Mouse (Mus musculus) intestine, embryonic 15.5 days (tissue): Measurements from ENCODE around the gene Mecom. TPM values are rescaled to one million over a fixed set of nuclear protein-coding genes. Genes with fewer than 3 reads are reported as not detected.
"Not testable (repeated sequence)": the region's sequence is repeated elsewhere in the genome, so short reads cannot be mapped to it uniquely, and the experiment has no call there.

Source experiments
- ATAC-seq: fragments of 200-750 bp; cut with Nextera tagmentation; 2 replicates; pipeline ENCODE4 v1.8.0; 2017; ENCODE audit warnings: moderate TSS enrichment, moderate library complexity
- H3K27ac ChIP-seq: fragments of 300-500 bp; sonication (generic); 2 replicates; pipeline ENCODE4 v1.5.1; 2015; ENCODE audit warnings: mild to moderate bottlenecking, inconsistent platforms
- H3K27me3 ChIP-seq: fragments of 300-500 bp; sonication (generic); replicated peaks from 2 replicates; pipeline ENCODE4 v1.6.1; 2015; ENCODE audit warnings: inconsistent platforms
- H3K36me3 ChIP-seq: fragments of 300-500 bp; sonication (generic); 2 replicates; pipeline ENCODE4 v1.6.1; 2015; ENCODE audit warnings: inconsistent platforms
- H3K4me1 ChIP-seq: fragments of 300-500 bp; sonication (generic); replicated peaks from 2 replicates; pipeline ENCODE4 v1.6.1; 2015; ENCODE audit warnings: inconsistent platforms
- H3K4me2 ChIP-seq: fragments of 300-500 bp; sonication (generic); replicated peaks from 2 replicates; pipeline ENCODE4 v1.6.1; 2015; ENCODE audit warnings: mild to moderate bottlenecking, inconsistent platforms
- H3K4me3 ChIP-seq: fragments of 300-500 bp; sonication (generic); replicated peaks from 2 replicates; pipeline ENCODE4 v1.5.1; 2015; ENCODE audit warnings: inconsistent platforms
- H3K9ac ChIP-seq: fragments of 300-500 bp; sonication (generic); 2 replicates; pipeline ENCODE4 v1.6.1; 2015; ENCODE audit warnings: inconsistent platforms
- H3K9me3 ChIP-seq: fragments of 300-500 bp; sonication (generic); 2 replicates; pipeline ENCODE4 v1.6.1; 2016; ENCODE audit warnings: inconsistent platforms
- WGBS: fragments of 180-500 bp; shearing (Covaris S2); methylation state at CpG from one replicate; pipeline ENCODE4 v1.1.7; 2015; 5-methylcytosine and 5-hydroxymethylcytosine counted together
- polyA plus RNA-seq: library from polyadenylated mRNA; unstranded; fragments of >200 nt; fragmentation: Nextera tagmentation; extraction: Ambion mirVana; gene quantifications from 2 replicates; pipeline ENCODE4 v1.2.1, GENCODE M21; 2015

The Mecom gene
- polyA plus RNA-seq, 1 experiment from 2014 or later: 11.6 TPM

DNA sequence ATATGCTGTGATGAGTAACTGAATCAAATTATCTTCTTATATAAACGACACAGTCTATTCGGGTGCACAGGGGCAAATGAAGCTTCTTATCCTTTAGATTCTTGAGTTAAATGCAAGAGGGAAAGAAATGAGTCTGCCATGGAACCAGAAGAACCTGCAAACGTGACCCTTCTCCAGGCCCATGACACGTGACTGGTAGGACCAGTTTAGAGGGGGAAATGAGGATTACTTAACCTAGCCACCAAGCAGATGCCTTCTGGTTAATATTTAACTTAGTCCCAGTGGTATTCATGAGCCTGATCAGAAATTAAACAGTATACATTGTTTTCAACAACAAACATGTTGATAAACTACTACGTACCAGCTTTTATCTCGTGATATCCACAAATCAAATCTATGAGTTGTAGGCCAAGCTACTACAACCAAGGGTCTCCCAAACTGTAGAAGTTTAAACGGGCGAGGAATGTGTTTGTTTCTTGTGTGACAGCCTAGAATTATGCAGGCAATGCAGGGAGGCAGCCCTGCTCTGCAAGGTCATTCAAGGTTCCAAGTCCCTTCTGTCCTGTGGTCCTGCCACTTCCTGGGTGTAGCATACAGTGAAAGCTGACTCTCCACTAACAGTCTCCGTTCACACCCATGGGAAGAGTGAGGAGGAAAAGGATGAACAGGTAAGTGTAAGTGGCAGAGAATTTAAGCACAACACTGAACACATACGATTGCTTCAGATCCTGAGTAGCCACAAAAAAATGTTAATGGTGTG is 97.4 kb downstream of the Mecom start:
- Histone ChIP-seq H3K4me1 (no peaks in the 10 kb centered on the region), H3K9me3 (no peaks in the 10 kb centered on the region), H3K4me2 (0 out of 2 replicates have a peak overlapping the region, but pooled peaks have one; percentile 1), H3K27ac (0 out of 2 replicates have a peak overlapping the region, but pooled peaks have one; percentile 15), H3K27me3 (no peaks in the 10 kb centered on the region), H3K9ac (no peak overlapping the region), H3K36me3 (no peaks in the 10 kb centered on the region), H3K4me3 (no peak overlapping the region)
- WGBS: 55% methylated on average over 10 of the region's 10 CpGs
- peak; percentile 86 for ATAC-seq

DNA sequence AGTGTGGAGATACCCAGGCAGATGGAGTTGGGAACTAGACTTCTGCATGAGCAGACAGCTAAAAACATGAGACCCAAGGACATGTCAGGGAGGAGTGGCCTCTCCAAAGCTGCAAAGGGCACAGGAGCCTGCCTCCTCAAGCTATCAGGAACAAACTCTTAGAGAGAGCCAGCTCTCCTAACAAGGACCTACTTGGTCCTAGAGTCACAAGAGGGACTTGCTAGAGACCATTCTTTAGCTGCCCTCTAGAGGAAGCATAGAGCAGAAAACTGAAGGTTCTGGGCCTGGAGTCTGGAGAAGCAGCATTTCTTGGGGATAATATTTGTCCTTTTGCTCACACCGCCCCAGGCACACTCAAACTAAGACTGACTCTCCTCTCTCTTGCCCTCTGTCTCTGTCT is 99.2 kb downstream of the Mecom start:
- H3K9ac ChIP-seq: no peak overlapping the region
- no peak overlapping the region for H3K4me2 ChIP-seq
- WGBS: 95% methylated on average over 1 of the region's 1 CpGs
- H3K27ac ChIP-seq: no peak overlapping the region
- no peak overlapping the region for H3K4me3 ChIP-seq
- ATAC-seq: no peak
- H3K36me3 ChIP-seq: no peaks in the 10 kb centered on the region
- no peaks in the 10 kb centered on the region for H3K9me3 ChIP-seq
- H3K4me1 ChIP-seq: no peaks in the 10 kb centered on the region
- no peaks in the 10 kb centered on the region for H3K27me3 ChIP-seq

DNA sequence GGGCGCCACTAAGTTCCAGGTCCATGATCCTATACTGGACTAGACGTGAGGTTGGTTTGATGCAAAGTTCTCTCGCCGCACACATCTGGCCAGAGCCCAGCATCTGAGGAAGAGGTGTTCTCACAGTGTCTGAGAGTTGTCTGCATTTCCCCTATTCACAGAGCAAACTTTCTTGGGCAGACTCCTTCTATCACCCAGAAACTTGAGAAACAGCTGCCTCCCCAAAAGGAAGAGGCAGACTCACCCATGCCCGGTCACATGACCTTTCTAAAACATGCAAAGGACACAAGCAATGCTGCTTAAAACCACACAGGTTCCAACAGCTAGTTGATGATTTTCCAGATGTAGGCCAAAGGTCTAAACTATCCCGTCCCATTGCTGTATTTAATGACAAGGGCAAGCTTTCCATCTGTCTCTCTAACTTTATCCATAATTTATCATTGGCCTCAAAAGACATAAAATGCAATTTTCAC is 101.8 kb downstream of the Mecom start:
- WGBS: 82% methylated on average over 6 of the region's 6 CpGs
- no peak for ATAC-seq
- no peaks in the 10 kb centered on the region for H3K27me3 ChIP-seq
- no peak overlapping the region for H3K4me2 ChIP-seq
- no peaks in the 10 kb centered on the region for H3K36me3 ChIP-seq
- no peaks in the 10 kb centered on the region for H3K9me3 ChIP-seq
- no peaks in the 10 kb centered on the region for H3K4me1 ChIP-seq
- no peak overlapping the region for H3K9ac ChIP-seq
- H3K4me3 ChIP-seq: no peak overlapping the region
- no peak overlapping the region for H3K27ac ChIP-seq

- H3K4me3 ChIP-seq: no peak overlapping the region
- H3K4me2 ChIP-seq: no peak overlapping the region
- no peak for ATAC-seq
Measured at GRCm38 (mm10) chr3:30445247-30445969, 102.4 kb downstream of the Mecom start.

DNA sequence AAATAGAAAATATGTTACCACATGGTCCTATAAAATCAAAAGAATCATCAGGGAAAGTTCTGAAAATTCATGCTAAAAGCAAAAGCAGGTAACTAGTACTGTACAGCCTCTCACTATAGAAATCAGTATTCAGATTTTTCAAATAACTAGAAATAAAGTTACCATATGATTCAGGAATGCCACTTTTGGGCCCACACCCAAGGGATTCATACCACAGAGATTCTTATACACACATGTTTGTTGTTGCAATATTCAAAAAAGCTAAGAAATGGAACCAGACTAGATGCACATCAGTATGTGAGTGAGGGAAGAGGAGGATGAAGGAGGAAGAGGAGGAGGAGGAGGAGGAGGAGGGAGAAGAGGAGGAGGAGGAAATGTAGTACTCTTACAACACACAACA is 106.2 kb downstream of the Mecom start:
- H3K36me3 ChIP-seq: no peaks in the 10 kb centered on the region
- no peak overlapping the region for H3K27ac ChIP-seq
- H3K9me3 ChIP-seq: no peaks in the 10 kb centered on the region
- H3K4me2 ChIP-seq: no peak overlapping the region
- no peak overlapping the region for H3K4me3 ChIP-seq
- H3K4me1 ChIP-seq: no peaks in the 10 kb centered on the region
- no peak overlapping the region for H3K9ac ChIP-seq
- no peak for ATAC-seq
- no peaks in the 10 kb centered on the region for H3K27me3 ChIP-seq

More at GRCm38 (mm10) chr3:30445247-30445969, 102.4 kb downstream of the Mecom start:
- no peak overlapping the region for H3K27ac ChIP-seq
- 92% methylated on average over 4 of the region's 4 CpGs for WGBS
- H3K27me3 ChIP-seq: no peaks in the 10 kb centered on the region
- H3K9ac ChIP-seq: no peak overlapping the region
- H3K4me1 ChIP-seq: no peaks in the 10 kb centered on the region
- no peaks in the 10 kb centered on the region for H3K36me3 ChIP-seq
- no peaks in the 10 kb centered on the region for H3K9me3 ChIP-seq

GRCm38 (mm10) chr3:30438007-30438406 is 109.8 kb downstream of the Mecom start:
- Histone ChIP-seq H3K27me3 (no peaks in the 10 kb centered on the region), H3K4me2 (no peak overlapping the region), H3K9ac (no peak overlapping the region), H3K27ac (no peak overlapping the region), H3K9me3 (no peaks in the 10 kb centered on the region), H3K4me3 (no peak overlapping the region), H3K36me3 (no peaks in the 10 kb centered on the region), H3K4me1 (no peaks in the 10 kb centered on the region)
- 41% methylated on average over 7 of the region's 7 CpGs for WGBS
- ATAC-seq: no peak

GRCm38 (mm10) chr3:30436561-30436960 is 111.2 kb downstream of the Mecom start:
- Histone ChIP-seq H3K4me2 (no peak overlapping the region), H3K9me3 (no peaks in the 10 kb centered on the region), H3K9ac (no peak overlapping the region), H3K27ac (no peak overlapping the region), H3K36me3 (no peaks in the 10 kb centered on the region), H3K27me3 (no peaks in the 10 kb centered on the region), H3K4me3 (no peak overlapping the region), H3K4me1 (no peaks in the 10 kb centered on the region)
- ATAC-seq: no peak
- WGBS: 82% methylated on average over 6 of the region's 6 CpGs

DNA sequence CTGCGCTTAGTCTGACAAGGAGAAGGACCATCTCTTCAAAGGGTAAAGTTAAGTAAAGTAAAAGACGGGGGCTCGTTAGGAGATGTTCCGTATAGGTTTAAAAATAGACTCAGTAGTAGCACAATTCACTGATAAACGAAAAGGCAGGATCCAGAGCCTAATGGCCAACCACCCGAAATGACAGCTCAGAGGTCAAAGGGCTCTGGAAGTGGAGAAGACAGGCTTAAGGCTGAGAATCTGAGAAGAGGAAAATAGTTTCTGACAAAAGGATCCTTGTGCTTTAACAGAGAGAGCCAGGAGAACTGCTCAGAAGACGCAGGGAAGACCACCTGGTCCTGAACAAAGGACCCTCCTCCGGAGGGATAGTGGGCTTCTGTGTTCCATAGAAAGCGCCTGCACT is 111.7 kb downstream of the Mecom start:
- H3K4me1 ChIP-seq: no peaks in the 10 kb centered on the region
- 58% methylated on average over 9 of the region's 9 CpGs for WGBS
- no peaks in the 10 kb centered on the region for H3K9me3 ChIP-seq
- H3K4me3 ChIP-seq: no peak overlapping the region
- no peaks in the 10 kb centered on the region for H3K36me3 ChIP-seq
- no peak for ATAC-seq
- H3K27me3 ChIP-seq: no peaks in the 10 kb centered on the region
- H3K4me2 ChIP-seq: no peak overlapping the region
- H3K27ac ChIP-seq: no peak overlapping the region
- H3K9ac ChIP-seq: no peak overlapping the region

DNA sequence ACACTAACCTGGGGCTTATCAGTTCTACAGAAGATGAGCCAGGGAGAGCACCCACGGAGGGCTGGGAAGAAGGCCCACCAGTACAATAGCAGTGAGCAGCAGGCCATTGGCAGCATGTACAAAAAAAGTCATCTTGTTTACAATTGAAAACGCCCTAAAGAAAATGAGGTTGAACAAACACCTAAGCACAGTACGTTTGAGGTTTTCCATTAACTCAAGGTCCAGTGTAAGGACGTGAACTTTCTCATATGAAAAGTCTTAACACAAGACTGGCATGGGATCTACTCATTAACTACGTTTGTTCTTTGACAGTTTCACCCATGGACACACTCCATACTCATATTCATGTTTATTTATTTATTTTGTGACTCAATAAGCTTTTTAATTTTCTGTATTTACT is 118.9 kb downstream of the Mecom start:
- no peak for ATAC-seq
- H3K4me1 ChIP-seq: no peaks in the 10 kb centered on the region
- H3K4me2 ChIP-seq: no peak overlapping the region
- no peaks in the 10 kb centered on the region for H3K36me3 ChIP-seq
- H3K9ac ChIP-seq: no peak overlapping the region
- H3K4me3 ChIP-seq: no peak overlapping the region
- no peaks in the 10 kb centered on the region for H3K27me3 ChIP-seq
- WGBS: 68% methylated on average over 5 of the region's 5 CpGs
- no peaks in the 10 kb centered on the region for H3K9me3 ChIP-seq
- H3K27ac ChIP-seq: no peak overlapping the region

- no peaks in the 10 kb centered on the region for H3K27me3 ChIP-seq
- H3K4me3 ChIP-seq: no peak overlapping the region
- no peak overlapping the region for H3K9ac ChIP-seq
- H3K4me1 ChIP-seq: no peaks in the 10 kb centered on the region
- no peak for ATAC-seq
- no peak overlapping the region for H3K27ac ChIP-seq
- H3K36me3 ChIP-seq: no peaks in the 10 kb centered on the region
- H3K4me2 ChIP-seq: no peak overlapping the region
- WGBS: 80% methylated on average over 5 of the region's 5 CpGs
- no peaks in the 10 kb centered on the region for H3K9me3 ChIP-seq
Measured at GRCm38 (mm10) chr3:30424036-30424435, 123.8 kb downstream of the Mecom start.

DNA sequence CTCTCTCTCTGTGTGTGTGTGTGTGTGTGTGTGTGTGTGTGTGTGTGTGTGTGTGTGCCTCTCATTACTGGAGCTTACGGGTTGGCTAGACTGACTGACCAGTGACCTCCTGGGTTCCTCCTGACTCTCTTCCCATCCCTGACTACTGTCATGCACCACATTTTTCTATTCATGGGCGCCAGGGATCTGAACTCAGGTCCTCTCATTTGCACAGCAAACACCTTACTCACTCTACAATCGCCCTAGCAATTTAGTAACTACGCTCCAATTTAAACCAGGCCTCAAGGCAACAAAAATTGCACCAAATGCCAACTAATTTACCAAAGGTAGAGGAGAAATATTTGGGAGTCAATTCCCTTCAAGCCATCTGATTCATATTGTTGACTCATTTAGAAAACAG is 125.9 kb downstream of the Mecom start:
- H3K27me3 ChIP-seq, ATAC-seq, H3K4me1 ChIP-seq, H3K4me2 ChIP-seq, H3K9me3 ChIP-seq, H3K36me3 ChIP-seq, H3K9ac ChIP-seq, H3K27ac ChIP-seq, H3K4me3 ChIP-seq: not testable (repeated sequence)
- WGBS: 94% methylated on average over 4 of the region's 4 CpGs

GRCm38 (mm10) chr3:30420899-30421298 is 126.9 kb downstream of the Mecom start:
- Histone ChIP-seq H3K4me3 (no peak overlapping the region), H3K9me3 (no peaks in the 10 kb centered on the region), H3K4me2 (no peak overlapping the region), H3K27ac (no peak overlapping the region), H3K27me3 (no peaks in the 10 kb centered on the region), H3K36me3 (no peaks in the 10 kb centered on the region), H3K4me1 (0 out of 2 replicates have a peak, but pooled peaks cover 4% of the 10 kb centered on the region), H3K9ac (no peak overlapping the region)
- WGBS: 64% methylated on average over 5 of the region's 5 CpGs
- ATAC-seq: no peak

DNA sequence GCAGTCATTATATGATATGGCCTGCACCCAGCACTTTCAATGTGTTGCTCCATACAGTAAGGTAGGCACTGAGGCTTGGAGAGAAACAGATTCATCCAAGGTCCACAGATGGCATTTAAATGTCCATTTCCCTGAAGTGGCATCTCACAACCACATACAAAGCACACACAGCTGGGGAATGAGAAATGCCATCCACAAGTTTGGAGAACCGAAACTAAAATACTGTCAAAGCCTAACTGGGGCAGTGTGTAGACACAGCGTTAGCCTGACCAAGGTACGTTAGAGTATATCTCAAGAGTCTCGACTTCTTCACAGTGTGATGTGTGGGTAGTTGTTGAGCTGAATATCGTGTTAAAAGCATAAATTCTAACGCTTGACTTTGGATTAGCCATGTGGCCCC is 133.6 kb downstream of the Mecom start:
- H3K36me3 ChIP-seq: no peaks in the 10 kb centered on the region
- no peak for ATAC-seq
- no peak overlapping the region for H3K27ac ChIP-seq
- no peaks in the 10 kb centered on the region for H3K9me3 ChIP-seq
- no peak overlapping the region for H3K4me2 ChIP-seq
- H3K9ac ChIP-seq: no peak overlapping the region
- 0 out of 2 replicates have a peak, but pooled peaks cover 4% of the 10 kb centered on the region for H3K4me1 ChIP-seq
- no peaks in the 10 kb centered on the region for H3K27me3 ChIP-seq
- no peak overlapping the region for H3K4me3 ChIP-seq
- 89% methylated on average over 6 of the region's 6 CpGs for WGBS
